Mouse (Mus musculus): ENCODE measurements around the gene Sema3d.

GRCm38 (mm10) chr5:12557889-12558288, 174.7 kb downstream of the Sema3d start:
- TF ChIP-seq CTCF (IDR thresholded peaks at IDR 0.05; ENCODE audit: extremely low read depth, insufficient read depth, insufficient read length, insufficient replicate concordance): no peak
- TF ChIP-seq POLR2A (IDR thresholded peaks at IDR 0.05; ENCODE audit: low read depth, low read length): no peak
